Mouse (Mus musculus) neutrophil, adult 65 days (primary cell): Measurements from ENCODE around the gene Crisp2. TPM values are rescaled to one million over a fixed set of nuclear protein-coding genes. Genes with fewer than 3 reads are reported as not detected.

Experiments used
- total RNA-seq: library from RNA; stranded (reverse); gene quantifications from 2 replicates; pipeline ENCODE4 v1.2.4, GENCODE M21; 2023

The Crisp2 gene
- not detected in 2 replicates for total RNA-seq

DNA sequence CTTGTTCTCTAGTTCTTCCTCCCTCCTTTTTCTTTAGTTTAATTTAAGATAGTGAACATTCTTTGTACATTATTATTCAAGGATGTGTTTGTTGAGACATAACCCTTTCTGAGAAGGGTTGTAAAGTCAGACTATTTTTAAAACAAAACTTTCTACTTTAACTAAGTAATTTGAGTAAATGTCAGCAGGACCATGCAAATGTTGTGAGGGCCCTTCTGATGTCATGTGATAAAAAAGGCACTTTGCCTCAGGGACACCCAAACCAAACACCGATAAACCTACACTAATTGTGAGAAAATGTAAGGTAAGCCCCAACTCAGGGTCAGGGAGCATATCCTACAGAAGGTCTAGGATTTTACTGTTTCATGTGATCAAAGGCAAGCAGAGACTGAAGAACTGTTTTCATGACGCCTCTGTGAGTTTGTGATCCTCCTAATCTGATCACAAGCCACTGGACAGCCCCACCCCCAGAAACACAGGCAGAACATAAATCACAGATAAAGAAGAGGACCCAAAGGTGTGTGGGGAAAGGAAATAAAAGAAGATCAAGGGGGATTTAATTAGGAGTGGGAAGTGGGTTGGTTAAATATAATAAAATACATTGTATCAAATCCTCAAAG is at the start of gene Crisp2:
Gene Crisp2, minus strand, starts transcription at position 51 of the 620 bp plus-strand sequence.

GRCm38 (mm10) chr17:40810934-40811333 is 4.1 kb upstream of the Crisp2 start, which contains the start of gene Rhag:
Gene Rhag, plus strand, starts transcription at chr17:40811126.

DNA sequence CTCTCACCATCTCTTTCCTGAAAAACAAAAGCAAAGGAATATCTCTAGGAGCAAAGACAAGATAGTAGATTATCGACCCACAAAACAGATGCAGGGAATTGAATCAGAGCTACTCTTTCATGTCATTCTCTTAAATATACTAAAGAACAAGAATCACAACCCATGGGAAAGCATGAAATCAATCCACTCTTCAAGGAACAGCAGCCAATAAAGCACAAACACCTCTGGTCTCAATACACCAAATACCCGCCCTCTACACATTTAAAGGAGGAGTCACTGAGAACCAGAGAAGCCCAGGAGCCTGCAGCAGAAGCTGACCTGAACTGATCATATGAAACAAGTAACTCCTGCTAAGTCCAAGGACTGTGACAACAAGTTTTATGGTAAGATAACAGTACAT is 80.0 kb downstream of the Crisp2 start, which contains the start of gene Esp1:
Gene Esp1, plus strand, starts transcription at position 301 of the 400 bp plus-strand sequence.

Other genes starting within 250 kb of the Crisp2 start
- not detected in 2 replicates for gene Esp6, start 245.5 kb downstream of the Crisp2 start, total RNA-seq
- not detected in 2 replicates for gene Esp4, start 208.4 kb downstream of the Crisp2 start, total RNA-seq
- not detected in 2 replicates for gene Esp3, start 174.9 kb downstream of the Crisp2 start, total RNA-seq
- not detected in 2 replicates for gene Esp1, start 79.9 kb downstream of the Crisp2 start, total RNA-seq
- gene Rhag, start 4.1 kb upstream of the Crisp2 start, total RNA-seq, result 0.38 and 1.4 TPM in 2 replicates
- not detected in 2 replicates for gene 9130008F23Rik, start 73.6 kb upstream of the Crisp2 start, total RNA-seq
- not detected in 2 replicates for gene Glyatl3, start 107.3 kb upstream of the Crisp2 start, total RNA-seq
- 5.7 and 7.4 TPM in 2 replicates for gene Mut, start 127.7 kb upstream of the Crisp2 start, total RNA-seq
- gene Cenpq, start 128.0 kb upstream of the Crisp2 start, total RNA-seq, result 28.7 and 34.3 TPM in 2 replicates